In genomic region chr2:6721460-6722401, GRCm38 (mm10) we compare ENCODE assay signal across 8 mouse cellular contexts.
DNase-seq lines count a peak whose midpoint lies in the region; ATAC-seq and TF ChIP-seq lines count a peak whose summit lies in the region.

No protein-coding gene starts in this region.

- H3K27me3 ChIP-seq in lung, embryonic 15.5 days = no peaks in the 10 kb centered on the region
- no peaks in the 10 kb centered on the region for H3K27me3 ChIP-seq in neural tube, embryonic 15.5 days (replicated peaks)

- H3K36me3 ChIP-seq in lung, embryonic 15.5 days = no peaks in the 10 kb centered on the region
- H3K36me3 ChIP-seq in neural tube, embryonic 15.5 days = no peaks in the 10 kb centered on the region

- peaks cover 14% of the 10 kb centered on the region for H3K4me1 ChIP-seq in cortical plate, adult 2 months (ENCODE audit: control insufficient read depth, insufficient read depth, low read length)
- peaks cover 10% of the 10 kb centered on the region; the same call in 1 of the 2 replicates for H3K4me1 ChIP-seq in lung, embryonic 15.5 days
- peaks cover 30% of the 10 kb centered on the region for H3K4me1 ChIP-seq in neural tube, embryonic 15.5 days

- H3K27ac ChIP-seq in cortical plate, adult 2 months (ENCODE audit: insufficient read depth, low read length) = peak overlapping the region; percentile 44
- no peak overlapping the region for H3K27ac ChIP-seq in lung, embryonic 15.5 days
- H3K27ac ChIP-seq in neural tube, embryonic 15.5 days (replicated peaks) = peak overlapping the region; percentile 82

- no peak for TF ChIP-seq POLR2A in cortical plate, adult 2 months (IDR thresholded peaks at IDR 0.05; ENCODE audit: extremely low read depth, insufficient read depth, low read length)

- ATAC-seq in lung, embryonic 15.5 days (ENCODE audit: borderline replicate concordance, extremely low read depth, low FRiP score, low TSS enrichment) = peak; percentile 46; the same call in 1 of the 2 replicates
- ATAC-seq in neural tube, embryonic 15.5 days (ENCODE audit: low FRiP score) = peak; percentile 82
- no peak for ATAC-seq in erythroid progenitor cell, adult 5-6 weeks (replicated peaks; ENCODE audit: low FRiP score, poor library complexity, severe bottlenecking)

- H3K9me3 ChIP-seq in lung, embryonic 15.5 days = no peaks in the 10 kb centered on the region
- H3K9me3 ChIP-seq in neural tube, embryonic 15.5 days (replicated peaks) = no peaks in the 10 kb centered on the region

- peak overlapping the region; percentile 20 for H3K4me3 ChIP-seq in cortical plate, adult 2 months (ENCODE audit: insufficient read depth, low read length)
- H3K4me3 ChIP-seq in lung, embryonic 15.5 days = peak overlapping the region; percentile 19
- H3K4me3 ChIP-seq in neural tube, embryonic 15.5 days (replicated peaks) = peak overlapping the region; percentile 42

- peak overlapping the region; percentile 52 for H3K4me2 ChIP-seq in lung, embryonic 15.5 days
- peak overlapping the region; percentile 75 for H3K4me2 ChIP-seq in neural tube, embryonic 15.5 days

- 17% methylated on average over 17 of the region's 17 CpGs for WGBS in lung, embryonic 15.5 days
- WGBS in neural tube, embryonic 15.5 days = 2% methylated on average over 17 of the region's 17 CpGs

- DNase-seq in lung, adult 18-20 months = peak; percentile 37 to 54
- DNase-seq in lung, postnatal 14 days = no peak
- peak; percentile 51 for DNase-seq in heart, adult 8-10 months (ENCODE audit: low spot score)
- DNase-seq in kidney, postnatal 4 days = peak; percentile 29

- no peak overlapping the region for H3K9ac ChIP-seq in lung, embryonic 15.5 days
- H3K9ac ChIP-seq in neural tube, embryonic 15.5 days (replicated peaks) = peak overlapping the region; percentile 53

- TF ChIP-seq CTCF in cortical plate, adult 2 months (IDR thresholded peaks at IDR 0.05; ENCODE audit: extremely low read depth, insufficient read depth, low read length) = no peak
